Mouse (Mus musculus) limb, embryonic 14.5 days (tissue): ENCODE data around the gene Klk1b4. TPM values are rescaled to one million over a fixed set of nuclear protein-coding genes. Genes with fewer than 3 reads are reported as not detected.

Source experiments
- ATAC-seq: fragments of 200-750 bp; cut with Nextera tagmentation; 2 replicates; pipeline ENCODE4 v1.8.0; 2017; ENCODE audit warnings: low read depth, moderate number of reproducible peaks, moderate TSS enrichment; ENCODE audit not compliant: low FRiP score
- DNase-seq: peaks from one replicate; pipeline ENCODE4 v3.0.0-alpha.2; 2015; ENCODE audit warnings: low spot score
- H3K27ac ChIP-seq: fragments of 300-500 bp; sonication (generic); replicated peaks from 2 replicates; pipeline ENCODE4 v1.5.1; 2014; ENCODE audit warnings: low read depth, mild to moderate bottlenecking, low read length, moderate library complexity, mixed read lengths
- H3K27me3 ChIP-seq: fragments of 300-500 bp; sonication (generic); 2 replicates; pipeline ENCODE4 v1.6.1; 2014; ENCODE audit warnings: low read length, mixed read lengths; ENCODE audit not compliant: control insufficient read depth, insufficient read depth
- H3K36me3 ChIP-seq: fragments of 300-500 bp; sonication (generic); 2 replicates; pipeline ENCODE4 v1.6.1; 2014; ENCODE audit warnings: mild to moderate bottlenecking, low read length, moderate library complexity, mixed read lengths; ENCODE audit not compliant: control insufficient read depth, insufficient read depth
- H3K4me1 ChIP-seq: fragments of 300-500 bp; sonication (generic); 2 replicates; pipeline ENCODE4 v1.6.1; 2014; ENCODE audit warnings: antibody characterized with exemption, low read length, mixed read lengths; ENCODE audit not compliant: control insufficient read depth, insufficient read depth
- H3K4me2 ChIP-seq: fragments of 300-500 bp; sonication (generic); replicated peaks from 2 replicates; pipeline ENCODE4 v1.6.1; 2014; ENCODE audit warnings: low read depth, mild to moderate bottlenecking, low read length, moderate library complexity; ENCODE audit not compliant: severe bottlenecking
- H3K4me3 ChIP-seq: fragments of 300-500 bp; sonication (generic); replicated peaks from 2 replicates; pipeline ENCODE4 v1.5.1; 2014; ENCODE audit warnings: low read length
- H3K9ac ChIP-seq: fragments of 300-500 bp; sonication (generic); 2 replicates; pipeline ENCODE4 v1.6.1; 2014; ENCODE audit warnings: mild to moderate bottlenecking, low read depth, low read length, moderate library complexity; ENCODE audit not compliant: severe bottlenecking
- H3K9me3 ChIP-seq: fragments of 300-500 bp; sonication (generic); 2 replicates; pipeline ENCODE4 v1.6.1; 2016; ENCODE audit warnings: low read length; ENCODE audit not compliant: control insufficient read depth
- POLR2A ChIP-seq: fragments of 200-500 bp; IDR thresholded peaks from 2 replicates; pipeline ENCODE4 v1.8.0; 2012; ENCODE audit warnings: inconsistent platforms, mild to moderate bottlenecking, moderate library complexity, borderline replicate concordance; ENCODE audit not compliant: insufficient read depth, insufficient read length; ENCODE audit errors: extremely low read depth
- WGBS: fragments of 180-500 bp; shearing (Covaris S2); extraction: QIAGEN DNeasy Blood & Tissue Kit; methylation state at CpG from one replicate; pipeline ENCODE4 v1.1.7; 2014; 5-methylcytosine and 5-hydroxymethylcytosine counted together
- polyA plus RNA-seq, 2 experiments: library from polyadenylated mRNA; depleted of rRNA in 1 of 2; stranded (reverse) in 1 of 2; unstranded in 1 of 2; fragments of >200 nt; fragmentation: Nextera tagmentation in 1 of 2; extraction: Ambion mirVana in 1 of 2; gene quantifications; 2 replicates each; pipeline versions ENCODE4 v1.2.1 to v1.2.3; 2012 to 2014

The Klk1b4 gene
- polyA plus RNA-seq, 2 experiments = not detected

DNA sequence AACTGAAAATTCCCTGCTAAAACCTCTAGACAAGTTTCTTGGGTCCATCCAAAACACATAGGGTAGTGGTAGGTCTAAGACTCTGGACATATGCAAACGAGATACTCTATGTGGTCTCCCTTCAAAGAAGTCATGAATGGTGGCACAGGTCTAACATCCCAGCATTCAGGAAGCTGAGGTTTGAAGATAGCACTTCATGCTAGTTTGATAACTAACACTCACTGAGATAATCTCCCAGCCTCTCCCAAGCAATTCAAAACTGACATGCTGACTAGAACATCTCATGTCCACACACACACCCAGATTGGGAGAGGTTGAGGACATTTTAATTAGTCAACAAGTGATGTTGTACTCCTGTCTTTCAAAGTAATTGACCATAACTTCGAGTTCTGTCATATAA lies 32.7 kb downstream of the Klk1b4 start:
- H3K9ac ChIP-seq = no peak overlapping the region
- no peak overlapping the region for H3K4me2 ChIP-seq
- WGBS = 46% methylated on average over 2 of the region's 2 CpGs
- H3K9me3 ChIP-seq = no peaks in the 10 kb centered on the region
- H3K36me3 ChIP-seq = no peaks in the 10 kb centered on the region
- no peaks in the 10 kb centered on the region for H3K27me3 ChIP-seq
- H3K4me1 ChIP-seq = no peaks in the 10 kb centered on the region
- DNase-seq (no peak), ATAC-seq (no peak)
- no peak overlapping the region for H3K4me3 ChIP-seq
- H3K27ac ChIP-seq = no peak overlapping the region
- TF ChIP-seq POLR2A = no peak

DNA sequence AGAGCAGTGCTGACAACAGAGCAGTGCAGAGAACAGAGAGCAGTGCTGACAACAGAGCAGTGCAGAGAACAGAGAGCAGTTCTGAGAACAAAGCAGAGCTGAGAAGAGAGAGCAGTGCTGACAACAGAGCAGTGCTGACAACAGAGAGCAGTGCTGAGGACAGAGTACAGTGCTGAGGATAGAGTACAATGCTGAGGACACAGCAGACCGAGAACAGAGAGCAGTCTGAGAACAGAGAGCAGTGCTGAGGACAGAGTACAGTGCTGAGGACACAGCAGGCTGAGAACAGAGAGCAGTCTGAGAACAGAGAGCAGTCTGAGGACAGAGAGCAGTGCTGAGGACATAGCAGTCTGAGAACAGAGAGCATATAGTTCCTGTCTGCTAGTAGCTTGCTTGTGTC lies 33.5 kb downstream of the Klk1b4 start:
- Histone ChIP-seq H3K9me3 (no peaks in the 10 kb centered on the region), H3K27me3 (no peaks in the 10 kb centered on the region), H3K4me3 (no peak overlapping the region), H3K36me3 (no peaks in the 10 kb centered on the region), H3K4me1 (peaks cover 6% of the 10 kb centered on the region; the same call in 1 of the 2 replicates), H3K4me2 (no peak overlapping the region), H3K9ac (no peak overlapping the region), H3K27ac (no peak overlapping the region)
- no peak for DNase-seq
- no peak for ATAC-seq
- WGBS = 45% methylated on average over 1 of the region's 1 CpGs
- TF ChIP-seq POLR2A = no peak

DNA sequence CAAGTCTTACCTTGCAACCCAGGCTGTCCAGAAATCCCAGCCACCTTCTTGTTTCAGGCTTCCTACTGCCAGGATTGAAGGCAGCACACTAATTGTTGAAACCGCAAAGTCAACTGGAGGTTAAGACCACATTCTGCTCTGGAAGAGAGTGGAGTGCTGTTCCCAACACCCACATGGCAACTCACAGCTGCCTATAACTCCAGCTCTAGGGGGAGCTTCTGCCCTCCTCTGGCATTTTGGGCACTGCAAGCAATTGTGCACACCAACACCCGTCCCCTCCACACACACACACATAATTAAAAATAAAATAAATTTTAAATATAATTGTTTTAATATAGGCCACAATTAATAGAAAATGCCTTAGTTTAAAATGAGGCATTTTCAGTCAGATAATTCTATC lies 33.9 kb downstream of the Klk1b4 start:
- Histone ChIP-seq H3K27ac (no peak overlapping the region), H3K36me3 (no peaks in the 10 kb centered on the region), H3K9me3 (no peaks in the 10 kb centered on the region), H3K9ac (no peak overlapping the region), H3K4me1 (peaks cover 6% of the 10 kb centered on the region; the same call in 1 of the 2 replicates), H3K27me3 (no peaks in the 10 kb centered on the region), H3K4me2 (no peak overlapping the region), H3K4me3 (no peak overlapping the region)
- DNase-seq (no peak), ATAC-seq (no peak)
- WGBS = 49% methylated on average over 2 of the region's 2 CpGs
- no peak for TF ChIP-seq POLR2A

DNA sequence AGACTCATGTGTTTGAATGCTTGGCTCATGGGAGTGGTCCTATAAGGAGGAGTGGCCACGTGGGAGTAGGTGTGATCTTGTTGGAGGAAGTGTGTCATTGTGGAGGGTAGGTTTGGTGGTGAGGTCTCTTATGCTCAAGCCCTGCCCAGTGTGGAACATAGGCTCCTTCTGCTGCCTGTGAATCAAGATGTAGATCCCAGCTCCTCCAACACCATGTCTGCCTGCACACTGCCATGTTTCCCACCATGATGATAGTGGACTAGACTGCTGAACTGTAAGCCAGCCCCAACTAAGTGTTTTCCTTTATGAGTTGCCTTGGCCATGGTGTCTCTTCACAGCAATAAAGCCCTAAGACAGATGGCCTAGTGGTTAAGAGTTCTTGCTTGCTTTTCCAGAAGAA lies 36.8 kb downstream of the Klk1b4 start:
- 70% methylated on average over 1 of the region's 1 CpGs for WGBS
- no peak for ATAC-seq

DNA sequence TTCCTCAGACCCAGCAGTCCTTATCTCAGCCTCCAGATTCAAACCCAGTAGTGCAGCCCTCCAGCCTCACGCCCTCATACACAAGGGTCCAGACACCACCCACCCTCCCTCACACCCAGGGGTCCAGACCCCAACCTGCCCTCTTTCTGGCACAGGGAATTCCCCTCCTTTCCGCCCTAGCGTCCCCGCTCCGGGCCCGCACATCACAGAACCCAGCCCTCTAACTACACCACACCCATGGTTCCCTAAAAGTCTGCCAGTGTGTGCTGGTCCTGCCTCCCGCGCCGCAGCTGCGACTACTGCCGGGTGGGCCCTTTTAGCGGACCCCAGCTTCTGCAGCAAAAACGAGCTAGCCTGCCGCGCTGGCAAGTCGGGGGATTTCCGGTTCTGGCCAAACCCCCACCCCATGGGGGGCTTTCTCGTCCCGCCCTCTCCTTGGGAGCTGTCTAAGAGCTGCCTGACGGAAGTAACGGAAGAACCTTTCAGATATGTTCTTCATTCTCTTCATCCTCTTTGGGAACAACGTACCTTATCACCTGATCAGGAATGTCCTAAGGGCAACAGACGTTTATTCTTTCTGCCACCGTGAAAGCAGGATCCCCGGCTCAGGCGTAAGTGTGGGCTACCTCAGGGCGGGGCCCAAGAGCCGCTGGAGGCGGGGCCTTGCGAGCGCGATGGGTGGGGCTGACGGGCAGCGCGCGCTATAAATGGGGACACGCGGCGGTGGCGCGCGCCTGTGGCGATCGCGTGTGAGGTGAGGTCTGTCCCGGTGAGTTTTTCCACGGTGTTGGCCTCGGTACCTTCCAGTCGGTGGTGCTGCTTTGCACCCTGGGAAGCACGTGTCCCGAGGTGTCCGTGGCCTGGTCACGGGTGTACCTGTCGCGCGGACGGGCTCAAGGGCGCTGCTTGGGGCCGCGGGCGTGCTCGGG lies 39.1 kb downstream of the Klk1b4 start, which contains the start of the genes 1700028J19Rik and 2410002F23Rik:
Gene 1700028J19Rik (minus strand): TSS at position 641 of the 929 bp plus-strand sequence.
Gene 2410002F23Rik (plus strand): TSS at position 668 of the 929 bp plus-strand sequence.
- Histone ChIP-seq H3K9me3 (no peaks in the 10 kb centered on the region), H3K27me3 (no peaks in the 10 kb centered on the region), H3K36me3 (peaks cover 34% of the 10 kb centered on the region), H3K4me2 (peak within 1 kb of the TSS; percentile 73), H3K4me3 (peak within 1 kb of the TSS; percentile 83), H3K9ac (peak within 1 kb of the TSS; percentile 91), H3K27ac (peak within 1 kb of the TSS; percentile 96), H3K4me1 (peaks cover 11% of the 10 kb centered on the region; the same call in 1 of the 2 replicates)
- DNase-seq = peak; percentile 95
- 3% methylated on average over 61 of the region's 62 CpGs for WGBS
- ATAC-seq = peak; percentile 93
- peak; percentile 99 for TF ChIP-seq POLR2A

More for the DNA sequence above, 36.8 kb downstream of the Klk1b4 start:
- H3K27me3 ChIP-seq = no peaks in the 10 kb centered on the region
- H3K9ac ChIP-seq = no peak overlapping the region
- TF ChIP-seq POLR2A = no peak
- no peaks in the 10 kb centered on the region for H3K9me3 ChIP-seq
- H3K27ac ChIP-seq = no peak overlapping the region
- no peak overlapping the region for H3K4me2 ChIP-seq
- DNase-seq = no peak
- H3K36me3 ChIP-seq = peaks cover 12% of the 10 kb centered on the region
- no peak overlapping the region for H3K4me3 ChIP-seq
- H3K4me1 ChIP-seq = peaks cover 11% of the 10 kb centered on the region; the same call in 1 of the 2 replicates
